ENCODE assay signal across 29 mouse cellular contexts in the genomic region with DNA sequence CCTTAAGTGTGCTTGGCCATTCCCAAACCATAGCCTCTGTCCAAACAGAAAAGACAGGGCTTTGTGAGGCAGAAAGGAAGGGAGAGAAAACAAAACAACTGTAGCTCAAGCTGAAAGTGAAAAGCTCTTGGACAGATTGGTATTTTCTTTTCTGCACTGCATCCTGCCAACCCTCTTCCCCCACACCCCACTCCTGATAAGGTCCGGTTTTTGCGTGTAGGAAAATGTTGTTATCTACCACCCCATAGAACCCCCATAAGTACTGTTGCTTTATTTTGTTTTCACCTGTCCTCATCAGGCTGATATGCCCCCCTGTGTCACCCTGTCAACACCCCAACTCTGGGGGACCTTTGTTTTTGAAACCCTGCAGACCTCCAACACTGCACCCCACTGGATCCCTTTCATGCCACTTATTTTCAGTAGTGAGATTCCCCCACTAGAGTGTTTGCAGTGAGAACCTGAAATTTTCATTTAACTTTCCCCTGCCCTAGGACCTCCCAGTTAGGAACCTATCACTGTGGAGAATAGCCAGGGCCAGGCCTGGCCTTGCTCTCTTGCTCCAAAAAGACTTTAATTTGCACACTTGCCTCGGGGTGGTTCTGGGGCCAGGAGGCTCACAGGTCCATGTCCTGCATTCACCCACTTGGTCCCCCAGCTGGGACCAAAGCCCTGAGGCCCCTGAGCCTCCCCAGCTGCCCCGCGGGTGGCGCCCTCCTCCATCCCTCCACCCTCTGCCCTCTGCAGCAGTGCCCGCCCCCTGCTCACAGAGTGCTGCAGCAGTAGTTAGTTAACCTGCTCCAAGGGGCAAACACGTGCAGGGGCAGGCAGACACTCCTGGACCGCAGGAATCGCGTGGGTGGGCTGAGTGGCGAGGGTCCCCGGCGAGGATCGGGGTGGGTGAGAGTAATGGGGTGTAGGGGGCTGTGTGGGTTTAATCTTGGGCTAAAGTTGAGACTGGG. TPM values are rescaled to one million over a fixed set of nuclear protein-coding genes. Genes with fewer than 3 reads are reported as not detected.
A peak's percentile ranks its signal among the peaks of the same experiment; 100 is the strongest.
DNase-seq lines count a peak whose midpoint lies in the region; ATAC-seq and TF ChIP-seq lines count a peak whose summit lies in the region.
"Not testable (repeated sequence)": the region's sequence is repeated elsewhere in the genome, so short reads cannot be mapped to it uniquely, and the experiment has no call there.
"Had no signal": no experiment of that assay in that cellular context is flagged by ENCODE, and none has a peak within 500 bp of the region (broad histone marks: within the 10 kb centered on the region; RNA-seq: fewer than 3 reads in every experiment).

No protein-coding gene starts in this region.

- H3K9me3 ChIP-seq in midbrain, postnatal 0 days (ENCODE audit: low read length), result not testable (repeated sequence)

- H3K9ac ChIP-seq in midbrain, postnatal 0 days (replicated peaks; ENCODE audit: low read length, poor library complexity, severe bottlenecking), result not testable (repeated sequence)

- not testable (repeated sequence) for H3K27ac ChIP-seq in midbrain, postnatal 0 days (ENCODE audit: low read depth, low read length)

- peak; percentile 5 for DNase-seq in MN1 (ENCODE audit: low spot score)
- DNase-seq in embryo, embryonic 11 days, result peak; percentile 9
- peak; percentile 21 to 33 for DNase-seq in heart, adult 18-20 months
- DNase-seq in kidney, adult 11 months, result peak; percentile 11
- DNase-seq in kidney, postnatal 10 days, result peak; percentile 5
- not testable (repeated sequence) for DNase-seq in midbrain, postnatal 0 days (ENCODE audit: low spot score)
- peak; percentile 41 for DNase-seq in testis, postnatal 10 days (ENCODE audit: low spot score)

- TF ChIP-seq CTCF in midbrain, postnatal 0 days (IDR thresholded peaks at IDR 0.05), result not testable (repeated sequence)

- ATAC-seq in midbrain, postnatal 0 days (ENCODE audit: low FRiP score), result peak; percentile 41; the same call in 1 of the 2 replicates

- H3K4me1 ChIP-seq in midbrain, postnatal 0 days (ENCODE audit: insufficient read depth, low read length), result not testable (repeated sequence)

- H3K36me3 ChIP-seq in midbrain, postnatal 0 days (ENCODE audit: insufficient read depth, low read length), result not testable (repeated sequence)

- H3K4me3 ChIP-seq in midbrain, postnatal 0 days (ENCODE audit: low read depth, low read length), result not testable (repeated sequence)

- not testable (repeated sequence) for H3K4me2 ChIP-seq in midbrain, postnatal 0 days (ENCODE audit: low read depth, low read length, poor library complexity, severe bottlenecking)

- not testable (repeated sequence) for H3K27me3 ChIP-seq in midbrain, postnatal 0 days (ENCODE audit: insufficient read depth, low read length)

- 30% methylated on average over 14 of the region's 15 CpGs for WGBS in midbrain, postnatal 0 days

RNA-seq across cellular contexts. Expression of gene Gm5799, which starts 12.0 kb away (rescaled TPM):
- not detected for total RNA-seq in heart, adult 18-20 months (2021)
- total RNA-seq in midbrain, postnatal 0 days (2014; rRNA removed), result not detected in 2 replicates
- polyA plus RNA-seq in midbrain, postnatal 0 days (2015; fragmentation: Nextera tagmentation; extraction: Ambion mirVana), result not detected in 2 replicates
- total RNA-seq: adrenal gland, adult 8-10 months; gastrocnemius, postnatal 10 days; granulocyte monocyte progenitor cell, adult 5-6 weeks; heart, postnatal 14 days; layer of hippocampus, adult 18-20 months; liver, adult 2 months had no signal
- polyA plus RNA-seq: activated CD4-positive, CD25-positive, alpha-beta regulatory T cell, adult 4 months; cerebellum, adult 2 months; embryonic facial prominence, embryonic 15.5 days; forebrain, embryonic 16.5 days; heart, embryonic 13.5 days; hindbrain, embryonic 13.5 days; inflammation-experienced regulatory T-cells, adult 6 months; liver, adult 2 months; liver, embryonic 16.5 days; lung, postnatal 0 days; macrophage; midbrain, embryonic 16.5 days; neural tube, embryonic 15.5 days; small intestine, adult 2 months had no signal

RNA-seq across cellular contexts. Expression of gene Gm17654, which starts 47.6 kb away (rescaled TPM):
- total RNA-seq in heart, adult 18-20 months (2021), result not detected
- not detected in 2 replicates for total RNA-seq in midbrain, postnatal 0 days (2014; rRNA removed)
- 0.11 TPM in 1 of 2 replicates, not detected in the other for polyA plus RNA-seq in midbrain, postnatal 0 days (2015; fragmentation: Nextera tagmentation; extraction: Ambion mirVana)
- total RNA-seq: adrenal gland, adult 8-10 months; gastrocnemius, postnatal 10 days; granulocyte monocyte progenitor cell, adult 5-6 weeks; heart, postnatal 14 days; layer of hippocampus, adult 18-20 months; layer of hippocampus, postnatal 14 days; left cerebral cortex, adult 8-10 months; left cerebral cortex, postnatal 4 days; liver, adult 2 months had no signal
- polyA plus RNA-seq: activated CD4-positive, CD25-positive, alpha-beta regulatory T cell, adult 4 months; cerebellum, adult 2 months; embryonic facial prominence, embryonic 15.5 days; forebrain, embryonic 16.5 days; heart, embryonic 13.5 days; hindbrain, embryonic 13.5 days; inflammation-experienced regulatory T-cells, adult 6 months; liver, adult 2 months; liver, embryonic 16.5 days; lung, postnatal 0 days; macrophage; midbrain, embryonic 16.5 days; neural tube, embryonic 15.5 days; small intestine, adult 2 months had no signal
